Mouse (Mus musculus) 416B (cell line): ENCODE data around the gene Vmn2r98.
"Not testable (repeated sequence)": the region's sequence is repeated elsewhere in the genome, so short reads cannot be mapped to it uniquely, and the experiment has no call there.

Experiments used
- DNase-seq: peaks from one replicate; pipeline ENCODE4 v3.0.0; 2011; ENCODE audit warnings: low read depth

Vmn2r98 gene

GRCm38 (mm10) chr17:19053160-19053559, at the start of gene Vmn2r98:
TSS of gene Vmn2r98 (plus strand) at chr17:19053460.
- not testable (repeated sequence) for DNase-seq

GRCm38 (mm10) chr17:19031441-19031840, 21.8 kb upstream of the Vmn2r98 start:
- DNase-seq: peak; percentile 21

DNA sequence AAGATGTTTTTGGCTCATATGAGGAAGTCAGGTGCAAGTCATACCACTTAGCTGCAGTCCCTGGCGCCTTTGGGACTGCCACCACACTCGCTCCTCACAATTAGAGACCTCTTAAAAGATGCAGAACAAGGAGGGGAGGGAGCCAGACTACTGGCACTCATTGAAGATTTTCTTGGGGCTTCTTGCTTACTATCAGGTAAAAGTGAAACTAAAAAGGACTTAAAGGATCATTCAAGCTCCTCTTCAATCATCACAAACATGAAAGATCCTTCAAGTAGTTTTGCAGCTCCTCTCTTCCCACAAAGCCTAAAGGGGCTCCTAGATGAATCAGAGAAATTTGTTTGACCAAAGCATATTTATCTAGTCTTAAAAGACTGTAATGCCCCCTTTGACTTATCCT, 21.3 kb upstream of the Vmn2r98 start:
- DNase-seq: no peak

- DNase-seq: no peak
Observed at GRCm38 (mm10) chr17:19032721-19033120, 20.5 kb upstream of the Vmn2r98 start.
